Mouse (Mus musculus) erythroid progenitor cell, adult 5-6 weeks (primary cell): ENCODE measurements around the gene Hist1h4f. TPM values are rescaled to one million over a fixed set of nuclear protein-coding genes. Genes with fewer than 3 reads are reported as not detected.
"Not testable (repeated sequence)": the region's sequence is repeated elsewhere in the genome, so short reads cannot be mapped to it uniquely, and the experiment has no call there.

ENCODE experiments used
- ATAC-seq: replicated peaks from 2 replicates; pipeline ENCODE4 v1.8.0; 2016; ENCODE audit warnings: moderate number of reproducible peaks, mild to moderate bottlenecking, moderate TSS enrichment, inconsistent platforms; ENCODE audit not compliant: poor library complexity, low FRiP score, severe bottlenecking
- total RNA-seq, 2 experiments: library from RNA; stranded (forward) in 1 of 2; stranded (reverse) in 1 of 2; fragments of 150-400 nt in 1 of 2; fragments of 186-747, 209-891 nt in 1 of 2; gene quantifications; 2 replicates each; pipeline versions ENCODE4 v1.2.3 to v1.2.4; 2015 to 2017; ENCODE audit warnings: low replicate concordance in 2 of 2

Gene Hist1h4f
- total RNA-seq, 2 experiments from 2014 or later: 838 to 7,675 TPM

GRCm38 (mm10) chr13:23560699-23561098, 9.3 kb upstream of the Hist1h4f start:
- ATAC-seq: not testable (repeated sequence)

DNA sequence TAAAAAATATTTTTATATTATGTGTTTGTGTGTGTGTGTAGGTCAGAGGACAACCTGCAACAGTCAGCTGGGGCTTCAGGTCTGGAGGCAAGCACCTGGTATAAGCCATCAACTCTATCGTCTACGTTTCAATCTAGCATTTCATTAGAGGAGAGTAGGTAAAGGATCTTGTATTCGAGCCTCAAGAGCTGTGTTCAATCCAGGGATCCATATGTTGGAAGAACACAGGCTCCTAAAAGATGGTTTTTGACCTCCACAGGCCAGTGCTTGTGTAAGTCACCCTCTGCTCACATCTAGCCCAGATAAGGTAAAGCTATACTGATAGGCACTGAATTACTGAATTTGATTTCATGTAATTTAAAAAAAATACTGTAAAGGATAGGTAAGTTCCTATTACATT, 5.5 kb upstream of the Hist1h4f start:
- ATAC-seq: no peak

GRCm38 (mm10) chr13:23555839-23556416, 4.5 kb upstream of the Hist1h4f start:
- ATAC-seq: peak; percentile 62

DNA sequence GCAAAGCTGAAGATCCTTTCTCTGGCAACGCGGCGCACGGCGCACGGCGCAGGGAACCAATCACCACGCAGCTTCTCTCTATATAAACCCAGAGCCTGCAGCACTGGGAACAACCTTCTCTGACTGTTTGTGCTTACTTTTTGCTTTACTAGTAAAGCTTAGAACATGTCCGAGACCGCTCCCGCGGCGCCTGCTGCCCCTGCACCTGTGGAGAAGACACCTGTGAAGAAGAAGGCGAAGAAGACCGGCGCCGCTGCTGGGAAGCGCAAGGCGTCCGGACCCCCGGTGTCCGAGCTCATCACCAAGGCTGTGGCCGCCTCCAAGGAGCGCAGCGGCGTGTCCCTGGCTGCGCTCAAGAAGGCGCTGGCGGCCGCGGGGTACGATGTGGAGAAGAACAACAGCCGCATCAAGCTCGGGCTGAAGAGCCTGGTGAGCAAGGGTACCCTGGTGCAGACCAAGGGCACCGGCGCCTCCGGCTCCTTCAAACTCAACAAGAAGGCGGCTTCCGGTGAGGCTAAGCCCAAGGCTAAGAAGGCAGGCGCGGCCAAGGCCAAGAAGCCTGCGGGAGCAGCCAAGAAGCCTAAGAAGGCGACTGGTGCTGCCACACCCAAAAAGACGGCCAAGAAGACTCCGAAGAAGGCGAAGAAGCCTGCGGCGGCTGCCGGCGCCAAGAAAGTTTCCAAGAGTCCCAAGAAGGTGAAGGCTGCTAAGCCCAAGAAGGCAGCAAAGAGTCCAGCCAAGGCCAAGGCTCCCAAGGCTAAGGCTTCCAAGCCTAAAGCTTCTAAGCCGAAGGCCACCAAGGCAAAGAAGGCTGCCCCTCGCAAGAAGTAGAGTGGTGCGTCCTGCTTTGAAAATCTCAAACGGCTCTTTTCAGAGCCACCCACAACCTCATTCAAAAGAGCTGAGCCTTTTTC, 3.7 kb upstream of the Hist1h4f start:
- ATAC-seq: peak; percentile 51

GRCm38 (mm10) chr13:23554393-23554792, 2.9 kb upstream of the Hist1h4f start:
- ATAC-seq: no peak

DNA sequence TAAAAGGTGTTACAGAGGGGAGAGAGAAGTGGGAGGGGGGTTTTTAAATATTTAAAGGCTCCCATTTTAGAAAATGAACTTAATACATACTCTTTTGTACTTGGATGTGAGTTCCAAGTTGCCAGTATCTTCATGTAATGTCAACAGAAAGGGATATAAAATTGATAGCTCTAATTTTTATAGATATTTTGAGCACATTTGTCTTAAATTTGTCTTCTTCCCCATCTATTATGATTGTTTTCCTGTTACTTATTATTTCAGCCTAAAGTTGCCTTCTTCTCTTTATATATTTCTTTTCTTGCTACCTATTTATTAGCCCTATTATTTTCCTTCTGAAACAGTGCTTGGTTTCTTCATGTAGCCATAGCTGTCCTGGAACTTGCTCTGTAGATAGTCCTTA, 1.5 kb upstream of the Hist1h4f start, which contains the start of gene Hist1h1d:
Gene Hist1h1d (plus strand): TSS at position 301 of the 400 bp plus-strand sequence.
- ATAC-seq: no peak

DNA sequence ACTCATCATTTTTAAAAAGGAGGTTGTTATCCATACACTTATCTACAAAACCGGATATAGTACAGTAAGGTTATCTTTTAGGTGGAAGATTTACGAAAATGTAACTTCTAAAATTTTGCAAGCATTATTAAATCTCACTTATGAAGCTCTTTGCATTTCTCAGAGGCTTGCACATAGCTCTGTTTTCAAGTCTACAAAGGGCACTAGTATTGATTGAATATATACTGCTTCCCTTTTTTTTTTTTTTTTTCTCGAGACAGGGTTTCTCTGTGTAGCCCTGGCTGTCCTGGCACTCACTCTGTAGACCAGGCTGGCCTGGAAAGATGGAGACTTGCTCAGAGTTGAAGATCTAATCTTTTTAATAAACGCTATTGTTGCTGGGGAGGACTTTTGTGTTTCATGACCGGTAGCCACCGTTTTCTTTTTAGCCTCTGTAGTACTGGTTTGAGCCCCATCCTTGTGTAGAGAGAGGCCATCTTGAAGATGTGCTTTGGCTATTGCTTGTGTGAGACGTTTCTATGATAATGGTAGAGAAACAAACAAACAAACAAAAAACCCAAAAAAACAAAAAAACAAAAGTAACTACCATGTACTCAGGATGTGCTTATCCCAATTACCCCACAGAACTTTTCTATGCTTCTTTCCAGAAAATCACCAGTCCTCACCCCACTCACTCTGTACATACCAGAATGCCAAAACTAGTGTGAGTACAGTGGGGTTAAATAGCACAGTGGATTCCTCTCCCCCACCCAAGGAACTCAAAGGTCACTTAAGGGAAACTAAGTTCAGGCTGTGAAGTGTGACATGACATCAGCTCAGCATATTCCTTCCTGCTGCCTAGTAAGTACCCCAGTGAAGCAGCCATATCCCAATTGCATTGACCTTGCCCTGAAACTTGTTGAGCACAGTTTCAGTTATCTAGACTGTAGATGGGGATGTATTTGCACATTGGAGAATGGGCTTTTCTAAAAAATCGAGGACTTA, 775 bp upstream of the Hist1h4f start:
- no peak for ATAC-seq

DNA sequence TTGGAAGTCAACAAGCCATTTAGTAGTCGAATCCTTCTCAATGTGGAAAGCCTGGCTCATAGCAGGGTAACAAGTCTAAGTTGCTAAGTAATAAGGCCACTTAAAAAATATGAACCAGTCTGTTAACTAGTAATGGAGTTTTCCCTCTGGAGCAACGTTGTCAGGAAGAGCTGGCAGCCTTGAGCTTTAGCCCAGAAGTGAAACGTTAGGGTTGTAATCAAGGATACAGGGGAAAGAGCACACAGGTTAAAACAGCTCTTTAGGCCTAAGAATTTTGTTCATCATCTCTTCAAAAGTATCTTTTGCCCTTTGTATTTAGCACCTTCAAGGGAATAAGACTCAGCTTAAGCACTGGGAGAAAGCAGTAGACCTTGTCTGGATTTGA, 695 bp downstream of the Hist1h4f start:
- peak; percentile 12 for ATAC-seq

DNA sequence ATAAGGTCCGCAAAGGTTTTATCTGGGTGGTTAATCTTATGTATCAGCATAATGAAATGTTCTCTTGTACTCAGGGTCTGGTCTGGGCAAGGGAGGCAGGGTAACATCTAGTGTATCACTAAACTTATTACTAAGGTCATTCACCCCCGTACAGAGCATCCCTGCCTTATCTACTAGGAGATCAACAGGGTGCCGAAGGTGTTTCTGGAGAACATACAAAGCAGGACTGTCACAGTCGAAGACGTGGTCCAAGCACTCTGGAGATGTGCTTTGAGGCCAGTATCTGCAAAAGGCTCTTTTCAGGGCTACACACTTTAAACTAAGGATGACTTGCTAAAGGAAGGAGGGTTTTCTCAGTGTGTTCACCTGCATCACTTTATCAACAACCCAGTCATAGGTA, 4.8 kb downstream of the Hist1h4f start:
- ATAC-seq: no peak

DNA sequence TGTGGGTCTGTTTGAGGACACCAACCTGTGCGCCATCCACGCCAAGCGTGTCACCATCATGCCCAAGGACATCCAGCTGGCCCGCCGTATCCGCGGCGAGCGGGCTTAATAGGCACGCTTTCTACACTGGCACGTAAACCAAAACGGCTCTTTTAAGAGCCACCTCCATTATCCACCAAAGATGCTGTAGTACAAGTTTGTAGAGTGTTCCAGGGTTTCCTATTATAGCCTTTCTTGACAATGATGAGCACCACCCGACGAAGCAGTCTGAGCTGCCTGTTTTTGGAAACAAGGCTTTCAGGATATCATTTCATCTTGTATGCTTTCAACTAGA, 6.7 kb downstream of the Hist1h4f start:
- ATAC-seq: peak; percentile 44

GRCm38 (mm10) chr13:23543965-23544786, 7.3 kb downstream of the Hist1h4f start, which contains the start of gene Hist1h3f:
Hist1h3f (plus strand) TSS chr13:23544052.
- ATAC-seq: peak; percentile 82

DNA sequence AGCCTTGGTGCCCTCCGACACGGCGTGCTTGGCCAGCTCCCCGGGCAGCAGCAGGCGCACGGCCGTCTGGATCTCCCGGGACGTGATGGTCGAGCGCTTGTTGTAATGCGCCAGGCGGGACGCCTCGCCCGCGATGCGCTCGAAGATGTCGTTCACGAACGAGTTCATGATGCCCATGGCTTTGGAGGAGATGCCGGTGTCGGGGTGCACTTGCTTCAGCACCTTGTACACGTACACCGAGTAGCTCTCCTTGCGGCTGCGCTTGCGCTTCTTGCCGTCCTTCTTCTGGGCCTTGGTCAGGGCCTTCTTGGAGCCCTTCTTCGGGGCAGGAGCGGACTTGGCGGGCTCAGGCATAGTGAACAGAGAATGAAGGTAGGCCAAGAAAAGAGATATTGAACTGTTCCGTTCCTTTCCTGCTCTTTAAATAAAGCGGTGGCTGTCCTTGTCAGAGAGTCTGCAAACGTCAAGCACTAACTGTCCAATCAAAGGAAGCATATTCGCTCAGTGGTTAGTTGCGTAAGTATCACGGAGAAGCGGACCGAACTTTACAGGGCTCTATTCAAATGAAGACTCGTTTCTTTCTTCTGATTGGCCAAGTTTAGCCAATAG, 8.3 kb downstream of the Hist1h4f start, which contains the start of gene Hist1h2bh:
Gene Hist1h2bh (minus strand): TSS at position 394 of the 609 bp plus-strand sequence.
- ATAC-seq: peak; percentile 84

GRCm38 (mm10) chr13:23542225-23542980, 9.0 kb downstream of the Hist1h4f start:
- ATAC-seq: not testable (repeated sequence)

DNA sequence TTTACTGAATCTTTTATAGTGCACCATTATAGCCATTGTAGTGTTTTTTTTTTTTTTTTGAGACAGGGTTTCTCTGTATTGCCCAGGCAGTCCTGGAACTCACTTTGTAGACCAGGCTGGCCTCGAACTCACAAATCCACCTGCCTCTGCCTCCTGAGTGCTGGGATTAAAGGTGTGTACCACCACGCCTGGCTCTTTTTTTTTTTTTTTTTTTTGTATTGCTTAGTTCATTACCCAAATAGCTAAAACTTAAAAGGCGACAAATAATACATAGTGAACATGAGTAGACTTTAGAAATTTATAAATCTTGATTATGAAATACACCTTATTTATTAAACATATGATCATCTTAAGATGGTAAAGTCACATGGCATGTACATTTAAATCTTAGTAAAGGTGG, 10.0 kb downstream of the Hist1h4f start:
- ATAC-seq: no peak

- not testable (repeated sequence) for ATAC-seq
Measured at GRCm38 (mm10) chr13:23539821-23540220, 11.6 kb downstream of the Hist1h4f start.

GRCm38 (mm10) chr13:23538249-23538648, 13.2 kb downstream of the Hist1h4f start:
- no peak for ATAC-seq

DNA sequence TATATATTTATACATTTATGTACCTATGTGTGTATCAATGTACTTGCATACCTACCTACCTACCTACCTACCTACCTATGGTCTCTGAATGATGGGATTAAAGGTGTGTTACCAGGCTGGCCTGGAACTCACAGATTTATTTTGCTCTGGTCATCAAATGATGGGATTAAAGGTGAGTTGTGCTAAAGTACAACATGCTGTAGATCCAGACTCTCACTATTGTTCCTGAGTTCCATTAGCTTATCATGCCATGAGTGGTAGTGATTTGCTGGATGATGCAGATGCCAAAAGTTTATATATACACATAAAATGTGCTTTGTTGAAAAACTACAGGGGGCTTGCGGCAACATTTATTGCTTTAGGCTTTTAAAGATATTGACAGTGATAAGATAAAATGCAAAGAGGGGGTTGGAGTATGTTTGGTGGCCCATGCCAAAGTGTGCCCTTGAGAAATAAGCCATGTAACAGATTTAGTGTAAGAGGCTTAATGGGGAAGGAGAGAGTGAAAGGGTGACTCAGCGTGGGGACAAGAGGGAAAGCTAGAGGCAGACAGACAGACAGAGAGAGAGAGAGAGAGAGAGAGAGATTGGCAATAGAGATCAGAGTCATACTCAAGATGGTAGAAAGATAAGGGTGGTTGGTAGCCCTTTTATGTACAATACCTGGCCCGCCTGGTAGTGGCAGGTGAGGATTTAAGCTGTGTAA, 14.3 kb downstream of the Hist1h4f start:
- ATAC-seq: no peak
